Mouse (Mus musculus) ovary, postnatal 10 days (tissue): ENCODE measurements at regions not wholly inside any gene's neighbourhood (a gene's known extent, or its start where the extent isn't known, plus 50 kb on each side); places are given as distances from the start of the nearest gene placed in this dataset.
A peak's percentile ranks its signal among the peaks of the same experiment; 100 is the strongest.

ENCODE experiments used
- DNase-seq: peaks from one replicate; pipeline ENCODE4 v3.0.0; 2022; ENCODE audit warnings: low spot score

GRCm38 (mm10) chr3:39937719-39938278 lies 593.3 kb upstream of the Intu start:
- no peak for DNase-seq

GRCm38 (mm10) chr3:39944581-39944980 lies 586.5 kb upstream of the Intu start:
- DNase-seq: peak; percentile 32

- DNase-seq: no peak
Observed at GRCm38 (mm10) chr3:39952103-39952502, 579.0 kb upstream of the Intu start.

GRCm38 (mm10) chr3:39952556-39952955 lies 578.5 kb upstream of the Intu start:
- DNase-seq: no peak

- DNase-seq: no peak
Observed at GRCm38 (mm10) chr3:39961836-39962640, 569.0 kb upstream of the Intu start.

GRCm38 (mm10) chr3:39965431-39965830 lies 565.7 kb upstream of the Intu start:
- no peak for DNase-seq

GRCm38 (mm10) chr3:39966390-39966789 lies 564.7 kb upstream of the Intu start:
- no peak for DNase-seq

- DNase-seq: no peak
Observed at GRCm38 (mm10) chr3:39976937-39977336, 554.1 kb upstream of the Intu start.

- no peak for DNase-seq
Observed at GRCm38 (mm10) chr3:39978916-39979679, 552.0 kb upstream of the Intu start.

- DNase-seq: no peak
Observed at GRCm38 (mm10) chr3:39982656-39983055, 548.4 kb upstream of the Intu start.

GRCm38 (mm10) chr3:39987710-39988109 lies 543.4 kb upstream of the Intu start:
- DNase-seq: no peak

- no peak for DNase-seq
Observed at GRCm38 (mm10) chr3:39998628-39999027, 532.5 kb upstream of the Intu start.

GRCm38 (mm10) chr3:39999846-40000245 lies 531.2 kb upstream of the Intu start:
- no peak for DNase-seq

- no peak for DNase-seq
Observed at GRCm38 (mm10) chr3:40002838-40003237, 528.2 kb upstream of the Intu start.

- no peak for DNase-seq
Observed at GRCm38 (mm10) chr3:40010051-40010450, 521.0 kb upstream of the Intu start.

- DNase-seq: no peak
Observed at GRCm38 (mm10) chr3:40021682-40022081, 509.4 kb upstream of the Intu start.

GRCm38 (mm10) chr3:40027713-40028112 lies 503.4 kb upstream of the Intu start:
- no peak for DNase-seq

GRCm38 (mm10) chr3:40036177-40036576 lies 494.9 kb upstream of the Intu start:
- DNase-seq: no peak

GRCm38 (mm10) chr3:40049721-40050120 lies 481.4 kb upstream of the Intu start:
- no peak for DNase-seq

- DNase-seq: no peak
Observed at GRCm38 (mm10) chr3:40058281-40058680, 472.8 kb upstream of the Intu start.

GRCm38 (mm10) chr3:40058719-40059420 lies 472.2 kb upstream of the Intu start:
- DNase-seq: no peak

- no peak for DNase-seq
Observed at GRCm38 (mm10) chr3:40070137-40070667, 460.9 kb upstream of the Intu start.
